Mouse (Mus musculus): ENCODE results near the gene Lgi2. TPM values are rescaled to one million over a fixed set of nuclear protein-coding genes. Genes with fewer than 3 reads are reported as not detected.

Lgi2 gene
- polyA plus RNA-seq (2015; fragmentation: Nextera tagmentation; extraction: Ambion mirVana) = 2.9 and 3.2 TPM in 2 replicates

- Histone ChIP-seq H3K4me1 (peaks cover 16% of the 10 kb centered on the region), H3K4me2 (peak within 1 kb of the TSS; percentile 96), H3K9ac (peak within 1 kb of the TSS; percentile 31), H3K27ac (no peak within 1 kb of the TSS), H3K9me3 (no peaks in the 10 kb centered on the region), H3K36me3 (no peaks in the 10 kb centered on the region), H3K27me3 (peaks cover 24% of the 10 kb centered on the region), H3K4me3 (peak within 1 kb of the TSS; percentile 58)
- WGBS = 2% methylated on average over 41 of the region's 83 CpGs
- ATAC-seq (ENCODE audit: insufficient number of reproducible peaks, low FRiP score, low TSS enrichment, low read depth) = 0 out of 2 replicates have a peak, but pooled peaks have one; percentile 17
Measured at GRCm38 (mm10) chr5:52565813-52566531, at the start of gene Lgi2. Gene Lgi2 (minus strand): TSS chr5:52566462.

GRCm38 (mm10) chr5:52615421-52615820 lies 49.2 kb upstream of the Lgi2 start:
- H3K36me3 ChIP-seq = no peaks in the 10 kb centered on the region
- H3K4me2 ChIP-seq = no peak overlapping the region
- H3K27ac ChIP-seq = peak overlapping the region; percentile 35; the same call in 1 of the 2 replicates
- WGBS = 42% methylated on average over 9 of the region's 9 CpGs
- no peak for ATAC-seq (ENCODE audit: insufficient number of reproducible peaks, low FRiP score, low TSS enrichment, low read depth)
- no peak overlapping the region for H3K9ac ChIP-seq
- no peak overlapping the region for H3K4me3 ChIP-seq
- H3K27me3 ChIP-seq = peaks cover 14% of the 10 kb centered on the region; the same call in 1 of the 2 replicates
- H3K4me1 ChIP-seq = peaks cover 38% of the 10 kb centered on the region
- H3K9me3 ChIP-seq = no peaks in the 10 kb centered on the region

GRCm38 (mm10) chr5:52614686-52615085 lies 48.4 kb upstream of the Lgi2 start:
- Histone ChIP-seq H3K27me3 (peaks cover 14% of the 10 kb centered on the region; the same call in 1 of the 2 replicates), H3K36me3 (no peaks in the 10 kb centered on the region), H3K9ac (no peak overlapping the region), H3K4me1 (peaks cover 42% of the 10 kb centered on the region), H3K4me2 (no peak overlapping the region), H3K9me3 (no peaks in the 10 kb centered on the region), H3K4me3 (no peak overlapping the region), H3K27ac (0 out of 2 replicates have a peak overlapping the region, but pooled peaks have one; percentile 35)
- WGBS = 74% methylated on average over 4 of the region's 4 CpGs
- no peak for ATAC-seq (ENCODE audit: insufficient number of reproducible peaks, low FRiP score, low TSS enrichment, low read depth)

- H3K4me3 ChIP-seq = no peak overlapping the region
- 80% methylated on average over 6 of the region's 8 CpGs for WGBS
- no peaks in the 10 kb centered on the region for H3K36me3 ChIP-seq
- peaks cover 12% of the 10 kb centered on the region; the same call in 1 of the 2 replicates for H3K27me3 ChIP-seq
- H3K9ac ChIP-seq = no peak overlapping the region
- H3K9me3 ChIP-seq = no peaks in the 10 kb centered on the region
- no peak overlapping the region for H3K4me2 ChIP-seq
- no peak for ATAC-seq (ENCODE audit: insufficient number of reproducible peaks, low FRiP score, low TSS enrichment, low read depth)
- peaks cover 34% of the 10 kb centered on the region for H3K4me1 ChIP-seq
- no peak overlapping the region for H3K27ac ChIP-seq
Measured at GRCm38 (mm10) chr5:52612776-52613175, 46.5 kb upstream of the Lgi2 start.

GRCm38 (mm10) chr5:52611315-52611895 lies 45.1 kb upstream of the Lgi2 start:
- no peak overlapping the region for H3K9ac ChIP-seq
- 82% methylated on average over 10 of the region's 10 CpGs for WGBS
- no peak overlapping the region for H3K4me3 ChIP-seq
- peaks cover 23% of the 10 kb centered on the region for H3K4me1 ChIP-seq
- H3K36me3 ChIP-seq = no peaks in the 10 kb centered on the region
- H3K9me3 ChIP-seq = no peaks in the 10 kb centered on the region
- no peak overlapping the region for H3K27ac ChIP-seq
- H3K4me2 ChIP-seq = no peak overlapping the region
- peaks cover 9% of the 10 kb centered on the region; the same call in 1 of the 2 replicates for H3K27me3 ChIP-seq
- no peak for ATAC-seq (ENCODE audit: insufficient number of reproducible peaks, low FRiP score, low TSS enrichment, low read depth)

- no peaks in the 10 kb centered on the region for H3K9me3 ChIP-seq
- peaks cover 14% of the 10 kb centered on the region for H3K4me1 ChIP-seq
- peaks cover 16% of the 10 kb centered on the region for H3K27me3 ChIP-seq
- no peak overlapping the region for H3K9ac ChIP-seq
- H3K27ac ChIP-seq = no peak overlapping the region
- H3K4me3 ChIP-seq = no peak overlapping the region
- no peak overlapping the region for H3K4me2 ChIP-seq
- 36% methylated on average over 4 of the region's 4 CpGs for WGBS
- ATAC-seq (ENCODE audit: insufficient number of reproducible peaks, low FRiP score, low TSS enrichment, low read depth) = no peak
- H3K36me3 ChIP-seq = no peaks in the 10 kb centered on the region
Measured at GRCm38 (mm10) chr5:52610306-52610705, 44.0 kb upstream of the Lgi2 start.

GRCm38 (mm10) chr5:52609672-52610071 lies 43.4 kb upstream of the Lgi2 start:
- H3K36me3 ChIP-seq = no peaks in the 10 kb centered on the region
- H3K27me3 ChIP-seq = peaks cover 16% of the 10 kb centered on the region
- no peak overlapping the region for H3K4me2 ChIP-seq
- no peak for ATAC-seq (ENCODE audit: insufficient number of reproducible peaks, low FRiP score, low TSS enrichment, low read depth)
- 53% methylated on average over 10 of the region's 10 CpGs for WGBS
- no peaks in the 10 kb centered on the region for H3K9me3 ChIP-seq
- H3K9ac ChIP-seq = no peak overlapping the region
- H3K4me1 ChIP-seq = peaks cover 16% of the 10 kb centered on the region
- H3K27ac ChIP-seq = no peak overlapping the region
- no peak overlapping the region for H3K4me3 ChIP-seq

- Histone ChIP-seq H3K27ac (peak overlapping the region; percentile 58), H3K36me3 (no peaks in the 10 kb centered on the region)
- 11% methylated on average over 6 of the region's 6 CpGs for WGBS
Measured at GRCm38 (mm10) chr5:52604582-52605041, 38.4 kb upstream of the Lgi2 start.

GRCm38 (mm10) chr5:52590612-52591011 lies 24.4 kb upstream of the Lgi2 start:
- Histone ChIP-seq H3K9me3 (no peaks in the 10 kb centered on the region), H3K4me1 (no peaks in the 10 kb centered on the region), H3K27me3 (no peaks in the 10 kb centered on the region), H3K9ac (no peak overlapping the region), H3K4me3 (no peak overlapping the region), H3K27ac (no peak overlapping the region), H3K4me2 (no peak overlapping the region), H3K36me3 (no peaks in the 10 kb centered on the region)
- 88% methylated on average over 9 of the region's 9 CpGs for WGBS
- no peak for ATAC-seq (ENCODE audit: insufficient number of reproducible peaks, low FRiP score, low TSS enrichment, low read depth)

More at GRCm38 (mm10) chr5:52604582-52605041, 38.4 kb upstream of the Lgi2 start:
- H3K27me3 ChIP-seq = peaks cover 30% of the 10 kb centered on the region
- no peaks in the 10 kb centered on the region for H3K9me3 ChIP-seq
- no peak overlapping the region for H3K4me2 ChIP-seq
- peaks cover 13% of the 10 kb centered on the region for H3K4me1 ChIP-seq
- H3K4me3 ChIP-seq = no peak overlapping the region
- H3K9ac ChIP-seq = no peak overlapping the region
- peak; percentile 70 for ATAC-seq (ENCODE audit: insufficient number of reproducible peaks, low FRiP score, low TSS enrichment, low read depth)

- no peak overlapping the region for H3K27ac ChIP-seq
- H3K4me3 ChIP-seq = no peak overlapping the region
- no peaks in the 10 kb centered on the region for H3K27me3 ChIP-seq
- no peaks in the 10 kb centered on the region for H3K36me3 ChIP-seq
- H3K4me2 ChIP-seq = no peak overlapping the region
- H3K9ac ChIP-seq = no peak overlapping the region
- no peaks in the 10 kb centered on the region for H3K4me1 ChIP-seq
- WGBS = 75% methylated on average over 4 of the region's 4 CpGs
- no peaks in the 10 kb centered on the region for H3K9me3 ChIP-seq
- no peak for ATAC-seq (ENCODE audit: insufficient number of reproducible peaks, low FRiP score, low TSS enrichment, low read depth)
Measured at GRCm38 (mm10) chr5:52588650-52589049, 22.4 kb upstream of the Lgi2 start.

GRCm38 (mm10) chr5:52587291-52587733 lies 21.1 kb upstream of the Lgi2 start:
- Histone ChIP-seq H3K9ac (no peak overlapping the region), H3K27me3 (no peaks in the 10 kb centered on the region), H3K27ac (no peak overlapping the region), H3K9me3 (no peaks in the 10 kb centered on the region), H3K4me1 (no peaks in the 10 kb centered on the region), H3K36me3 (no peaks in the 10 kb centered on the region), H3K4me3 (no peak overlapping the region), H3K4me2 (no peak overlapping the region)
- no peak for ATAC-seq (ENCODE audit: insufficient number of reproducible peaks, low FRiP score, low TSS enrichment, low read depth)
- WGBS = 78% methylated on average over 9 of the region's 9 CpGs

- 38% methylated on average over 1 of the region's 1 CpGs for WGBS
- no peak for ATAC-seq (ENCODE audit: insufficient number of reproducible peaks, low FRiP score, low TSS enrichment, low read depth)
- Histone ChIP-seq H3K4me2 (no peak overlapping the region), H3K36me3 (no peaks in the 10 kb centered on the region), H3K9me3 (no peaks in the 10 kb centered on the region), H3K9ac (no peak overlapping the region), H3K27ac (no peak overlapping the region), H3K4me3 (no peak overlapping the region), H3K4me1 (no peaks in the 10 kb centered on the region), H3K27me3 (no peaks in the 10 kb centered on the region)
Measured at GRCm38 (mm10) chr5:52572572-52572971, 6.3 kb upstream of the Lgi2 start.

Measured in limb, embryonic 15.5 days (tissue).